Mouse (Mus musculus): Measurements from ENCODE around the gene Gar1.

Gar1 gene

DNA sequence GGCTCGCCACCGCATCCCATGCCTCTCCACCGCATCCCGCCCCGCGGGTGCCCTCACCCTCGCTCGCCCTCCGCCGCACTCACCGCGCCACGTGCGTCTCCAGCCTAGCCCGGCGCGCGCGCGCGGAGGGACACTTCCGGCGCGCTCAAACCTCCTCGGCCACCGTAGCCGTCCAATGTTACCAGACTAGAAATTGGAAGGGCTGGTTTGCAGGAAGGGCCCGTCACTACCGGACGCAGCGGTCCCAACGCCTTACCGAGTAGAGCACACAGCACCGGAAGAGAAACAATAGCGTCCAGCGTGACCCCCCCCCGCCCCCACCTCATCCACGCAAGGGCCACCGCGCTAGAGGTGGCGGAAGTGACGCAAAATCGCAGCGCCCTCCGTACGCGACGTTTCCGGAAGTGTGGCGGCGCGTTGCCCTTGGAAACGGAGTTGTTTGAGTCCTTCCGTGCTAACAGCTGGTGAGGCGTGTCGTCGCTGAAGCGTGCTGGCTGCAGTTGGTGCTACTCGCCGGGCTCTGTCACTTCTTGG lies at the start of gene Gar1:
Gene Gar1, minus strand, starts transcription at position 362 of the 534 bp plus-strand sequence.
- DNase-seq (ENCODE audit: low read depth, low spot score): peak; percentile 98

DNA sequence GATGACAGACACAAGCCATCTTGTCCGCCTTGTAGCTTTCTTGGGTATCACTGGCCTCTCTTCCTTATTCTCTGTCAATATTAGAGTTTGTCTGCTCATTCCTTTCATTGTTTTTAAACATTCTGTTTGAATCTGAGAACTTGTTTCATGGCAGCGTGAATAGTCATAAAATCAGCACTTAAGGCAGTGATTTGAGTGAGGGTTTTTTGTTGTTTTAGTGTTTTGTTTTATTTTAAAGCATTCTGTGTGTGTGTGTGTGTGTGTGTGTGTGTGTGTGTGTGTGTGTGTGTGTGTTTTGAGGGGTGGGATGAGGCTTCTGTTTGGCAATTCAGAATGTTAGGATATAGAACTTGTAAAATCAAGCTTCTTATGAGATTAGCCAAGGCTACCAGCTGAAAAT lies 48.7 kb upstream of the Gar1 start:
- DNase-seq (ENCODE audit: low read depth, low spot score): no peak

DNA sequence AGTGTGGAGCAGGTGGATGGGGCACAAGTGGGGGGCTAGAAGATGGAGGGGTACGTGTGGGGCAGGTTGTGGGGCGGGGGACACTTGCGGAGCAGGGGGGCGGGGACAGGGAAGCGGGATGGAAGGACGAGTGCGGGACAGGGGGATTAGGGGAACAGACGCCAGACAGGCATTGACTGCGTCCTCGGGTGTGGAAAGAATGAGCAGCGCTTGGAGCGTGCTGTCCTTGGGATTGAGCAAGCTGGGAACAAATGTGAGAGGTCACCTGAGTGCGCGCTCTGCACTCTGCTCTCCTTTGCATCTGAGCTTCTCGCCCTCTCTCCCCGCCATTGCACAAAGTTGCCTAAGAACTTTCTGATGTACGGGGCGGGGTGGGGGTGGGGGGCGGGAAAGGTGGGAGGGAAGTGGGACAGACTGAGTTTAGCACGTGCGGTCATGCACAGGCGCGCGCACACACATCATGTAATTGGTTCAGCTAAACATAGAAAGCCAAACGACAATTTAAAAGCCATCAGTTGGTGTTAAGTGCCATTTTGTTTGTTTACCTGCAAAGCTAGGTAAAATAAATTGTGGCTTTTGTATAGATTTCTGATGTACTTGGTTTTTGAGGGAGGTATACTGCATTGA lies 48.0 kb upstream of the Gar1 start:
- DNase-seq (ENCODE audit: low read depth, low spot score): peak; percentile 81

DNA sequence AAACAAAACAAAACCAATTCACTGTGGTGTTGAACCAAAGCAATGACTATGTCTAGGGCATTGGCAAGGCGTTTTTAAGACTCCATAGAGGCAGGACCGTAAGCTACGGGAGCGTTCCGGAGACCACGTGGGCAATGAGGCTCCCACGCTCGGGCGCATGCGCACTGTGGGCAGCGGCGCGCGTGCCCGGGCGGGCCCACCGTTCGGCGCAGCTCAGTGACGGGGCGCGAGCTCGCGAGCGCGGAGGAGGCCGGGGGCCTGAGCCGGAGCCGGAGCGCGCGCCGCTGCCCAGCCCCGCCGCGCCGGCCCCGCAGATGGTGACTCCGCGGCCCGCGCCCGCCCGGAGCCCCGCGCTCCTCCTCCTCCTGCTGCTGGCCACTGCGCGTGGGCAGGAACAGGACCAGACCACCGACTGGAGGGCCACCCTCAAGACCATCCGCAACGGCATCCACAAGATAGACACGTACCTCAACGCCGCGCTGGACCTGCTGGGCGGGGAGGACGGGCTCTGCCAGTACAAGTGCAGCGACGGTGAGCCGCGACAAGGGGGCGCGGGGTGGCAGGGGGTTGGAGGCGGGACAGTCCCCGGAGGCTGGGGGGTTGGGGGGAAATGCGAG lies 47.3 kb upstream of the Gar1 start, which contains the start of gene Pla2g12a:
Gene Pla2g12a, plus strand, starts transcription at position 202 of the 617 bp plus-strand sequence.
- peak; percentile 91 for DNase-seq (ENCODE audit: low read depth, low spot score)

DNA sequence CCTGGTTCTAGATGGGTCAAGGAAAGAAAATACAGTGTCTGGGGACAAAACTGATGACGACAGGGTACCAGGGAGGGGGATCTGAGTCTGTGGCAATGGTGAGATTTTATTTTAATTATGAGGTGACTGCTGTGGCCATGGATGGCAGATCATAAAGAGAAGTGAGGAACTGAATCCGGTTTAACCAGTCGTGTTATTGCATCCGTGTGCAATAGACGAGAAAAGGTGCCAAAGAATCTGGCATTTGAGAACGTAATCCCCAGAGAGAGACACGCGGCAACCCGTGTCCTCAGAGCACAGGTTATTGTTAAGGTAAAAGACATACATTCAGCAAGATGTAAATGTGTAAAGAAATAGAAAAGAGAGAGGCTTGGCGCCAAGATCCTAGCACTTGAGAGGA lies 46.1 kb upstream of the Gar1 start:
- DNase-seq (ENCODE audit: low read depth, low spot score): no peak

DNA sequence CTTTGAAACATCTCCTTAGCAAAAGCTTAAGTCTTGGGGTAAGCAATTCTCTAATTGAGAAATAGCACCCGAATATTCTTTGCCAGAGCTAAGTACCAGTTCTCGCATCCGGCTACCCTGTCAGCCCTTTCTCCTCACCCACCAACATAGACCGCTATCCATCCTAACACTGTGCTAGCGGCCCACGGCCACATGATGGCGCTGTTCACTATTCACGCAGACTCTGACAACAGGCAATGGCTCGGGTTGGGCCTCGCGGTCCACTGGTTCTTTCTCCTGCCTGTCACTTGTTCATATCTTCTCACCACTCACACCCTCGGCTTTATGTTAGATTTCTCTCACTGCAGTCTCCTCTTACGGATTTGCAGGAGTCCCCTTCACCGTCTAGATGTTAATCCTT lies 32.5 kb upstream of the Gar1 start:
- peak; percentile 54 for DNase-seq (ENCODE audit: low read depth, low spot score)

DNA sequence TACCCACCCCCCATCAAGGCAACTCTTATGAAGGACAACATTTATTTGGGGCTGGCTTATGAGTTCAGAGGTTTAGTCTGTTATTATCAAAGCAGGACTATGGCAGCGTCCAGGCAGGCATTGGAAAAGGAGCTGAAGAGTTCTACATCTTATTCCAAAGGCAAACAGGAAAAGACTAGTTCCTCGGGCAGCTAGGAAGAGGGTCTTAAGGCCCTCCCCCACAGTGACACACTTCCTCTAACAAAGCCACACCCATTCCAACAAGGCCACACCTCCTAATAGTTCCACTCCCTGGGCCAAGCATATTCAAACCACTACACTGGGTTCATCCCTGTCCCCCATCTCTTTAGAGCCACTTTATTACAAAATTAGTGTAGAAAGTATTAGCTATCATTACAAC lies 31.4 kb upstream of the Gar1 start:
- peak; percentile 6 for DNase-seq (ENCODE audit: low read depth, low spot score)

DNA sequence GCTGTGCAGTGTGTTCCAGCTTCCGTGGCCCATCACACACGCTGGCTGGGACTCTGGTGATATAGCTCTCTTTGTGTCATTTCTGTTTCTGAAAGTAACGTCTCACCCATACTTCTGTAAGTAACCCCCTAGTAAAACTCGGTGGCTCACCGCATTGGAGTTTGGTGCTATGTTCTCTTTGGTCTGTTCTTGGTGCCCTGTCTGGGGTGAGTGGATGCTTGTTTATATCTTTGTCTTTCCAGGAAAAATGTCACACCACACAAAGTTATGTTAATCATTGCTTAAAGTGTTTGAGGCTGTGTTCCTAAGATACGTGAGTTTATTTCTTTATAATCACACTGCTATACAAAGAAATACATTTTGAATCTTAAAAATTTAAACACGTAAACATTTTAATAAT lies 15.7 kb upstream of the Gar1 start:
- DNase-seq (ENCODE audit: low read depth, low spot score): no peak

DNA sequence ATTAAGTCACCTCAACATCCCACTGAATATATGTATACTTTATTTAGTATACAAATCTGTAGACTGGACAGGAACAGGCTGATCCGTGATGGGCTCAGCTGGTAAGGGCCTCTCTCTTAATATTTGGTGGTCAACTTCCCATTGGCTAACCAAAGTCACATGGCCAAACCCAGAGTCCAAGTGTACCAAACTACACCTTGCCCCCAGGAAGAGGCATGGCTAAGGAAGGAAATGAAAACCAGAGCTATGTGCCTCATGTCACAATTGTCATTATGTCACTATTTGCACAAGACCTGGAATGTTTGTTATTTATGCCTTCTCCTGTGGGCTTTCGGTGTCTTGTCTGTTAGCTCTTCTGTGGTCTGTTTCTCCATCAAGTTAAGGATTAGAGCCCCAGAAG lies 14.7 kb upstream of the Gar1 start:
- no peak for DNase-seq (ENCODE audit: low read depth, low spot score)

DNA sequence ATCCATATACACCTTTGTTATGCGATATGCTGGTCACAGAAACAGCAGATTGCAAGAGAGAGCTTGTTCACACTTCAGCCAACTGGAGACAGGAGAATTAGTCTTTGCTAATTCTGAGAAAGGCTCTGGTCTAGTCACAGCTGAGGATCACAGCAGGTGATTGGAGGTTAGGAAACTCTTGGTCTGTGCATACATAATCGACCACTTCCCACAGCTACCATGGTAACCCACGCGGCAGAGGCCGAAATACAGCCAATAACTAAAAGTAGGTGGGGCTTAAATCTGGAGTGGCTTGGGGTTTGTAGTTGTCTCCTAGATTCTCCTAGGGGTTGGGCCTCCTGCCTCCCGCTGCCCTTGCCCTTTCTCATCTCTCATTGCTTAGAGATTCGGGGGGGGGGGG lies 6.8 kb upstream of the Gar1 start:
- DNase-seq (ENCODE audit: low read depth, low spot score): no peak

DNA sequence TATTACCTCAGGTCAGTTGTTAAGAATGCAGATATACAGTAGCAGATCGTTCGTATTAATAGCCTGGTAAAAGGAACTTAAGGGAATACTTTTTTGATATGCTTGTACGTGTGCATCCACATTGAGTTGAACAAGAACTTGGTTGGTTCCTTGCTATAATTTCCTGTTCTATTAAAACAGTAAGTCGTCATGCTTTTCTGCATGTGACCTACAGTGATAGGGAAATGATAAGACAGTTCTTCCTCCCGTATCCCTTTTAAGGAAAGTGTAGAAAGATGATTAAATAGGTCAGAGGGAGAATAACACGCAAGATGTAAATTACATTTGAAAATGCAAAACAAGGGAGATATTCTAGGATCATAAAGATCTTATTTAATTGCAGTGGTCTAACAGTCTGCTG lies 5.8 kb upstream of the Gar1 start:
- no peak for DNase-seq (ENCODE audit: low read depth, low spot score)

DNA sequence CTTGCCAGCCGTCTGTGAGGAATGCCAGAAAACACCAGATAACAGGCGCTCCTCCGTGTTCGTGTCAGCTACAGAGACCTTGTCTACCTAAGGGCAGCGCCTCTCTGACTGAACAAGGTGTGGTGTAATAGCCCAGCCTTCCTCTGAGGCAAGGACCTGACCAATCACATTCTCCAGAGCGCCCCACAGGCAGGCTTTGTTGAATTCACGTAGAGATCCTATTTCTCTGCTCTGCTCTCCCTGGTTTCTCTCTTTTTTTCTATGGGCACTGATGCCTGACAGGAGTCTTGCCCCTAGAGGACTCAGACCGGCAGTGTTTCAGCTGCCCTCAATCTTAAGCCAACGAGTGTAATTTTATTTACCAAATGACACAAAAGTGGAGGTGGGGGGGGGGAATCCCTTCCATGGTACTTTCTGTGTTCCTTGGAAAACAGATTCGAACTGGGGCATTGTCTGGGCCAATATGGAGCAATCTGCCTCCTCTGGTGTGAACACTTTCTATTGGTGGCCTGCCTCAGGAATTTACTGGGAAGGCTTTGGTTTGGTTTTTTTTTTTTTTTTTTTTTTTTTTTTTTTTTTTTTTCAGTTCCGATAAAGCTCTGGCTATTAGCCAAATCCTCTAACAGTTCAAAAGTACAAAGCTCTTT lies 5.0 kb upstream of the Gar1 start:
- peak; percentile 36 for DNase-seq (ENCODE audit: low read depth, low spot score)

DNA sequence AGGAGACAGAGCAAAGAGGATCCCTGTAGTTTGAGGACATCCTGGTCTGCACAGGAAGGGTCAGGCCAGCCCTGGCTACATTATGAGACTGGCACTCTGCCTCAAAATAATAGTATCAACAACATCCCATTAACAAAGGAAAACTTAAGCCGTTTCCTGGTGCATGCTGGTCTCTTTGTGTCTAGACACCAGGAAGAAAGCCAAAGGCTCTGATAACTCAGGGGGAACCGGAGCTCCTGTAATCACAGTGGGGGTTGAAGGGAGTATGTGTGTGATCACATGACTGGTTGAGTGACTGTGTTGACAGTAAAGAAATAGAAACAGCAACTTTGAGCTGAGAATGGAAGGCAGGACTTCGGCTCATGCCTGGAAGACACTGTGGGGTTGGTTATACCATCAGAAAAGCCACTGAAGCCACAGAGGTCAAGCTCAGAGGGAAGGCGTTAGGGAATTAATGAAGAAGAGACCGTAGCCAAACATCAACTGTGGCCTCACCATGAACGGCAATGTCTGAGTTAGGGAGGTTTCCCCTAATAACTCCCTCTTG lies 4.3 kb upstream of the Gar1 start, which contains the start of gene Cfi:
Gene Cfi, plus strand, starts transcription at position 497 of the 547 bp plus-strand sequence.
- DNase-seq (ENCODE audit: low read depth, low spot score): no peak

DNA sequence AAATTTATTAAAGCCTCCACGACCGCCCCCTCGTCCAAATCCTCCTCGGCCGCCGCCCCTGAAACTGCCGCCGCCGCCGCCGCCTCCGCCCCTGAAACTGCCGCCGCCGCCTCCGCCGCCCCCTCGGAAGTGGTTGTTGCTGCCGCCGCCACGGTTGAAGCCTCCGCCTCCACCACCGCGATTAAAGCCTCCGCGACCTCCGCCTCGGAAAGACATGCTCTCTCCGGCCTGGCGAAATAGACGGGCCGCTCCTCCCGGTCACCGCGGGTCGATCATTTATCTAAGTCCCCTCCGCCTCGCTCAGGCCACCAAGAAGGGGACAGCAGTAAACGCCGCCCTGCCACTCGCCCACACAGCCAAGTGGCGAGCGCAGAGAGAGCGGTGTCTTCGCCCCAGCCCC lies 570 bp downstream of the Gar1 start:
- no peak for DNase-seq (ENCODE audit: low read depth, low spot score)

DNA sequence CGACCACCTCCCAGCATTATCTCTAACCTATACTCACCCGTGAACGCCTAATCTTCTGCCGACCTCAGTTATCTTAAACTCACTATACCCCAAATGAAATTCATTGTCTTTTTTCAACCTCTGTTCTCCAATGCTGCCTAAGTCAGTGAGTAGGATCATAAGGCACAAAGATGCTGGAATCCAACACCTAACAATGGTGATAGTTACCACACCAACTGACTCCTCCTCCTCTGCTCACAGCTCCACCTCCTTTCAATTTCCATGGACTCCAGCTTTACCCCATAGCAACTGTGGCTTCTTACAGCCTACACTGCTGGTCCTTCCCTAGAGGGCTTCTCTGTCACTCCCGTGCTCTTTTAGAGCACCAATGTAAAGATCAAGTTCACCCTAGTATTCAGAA lies 3.5 kb downstream of the Gar1 start:
- DNase-seq (ENCODE audit: low read depth, low spot score): no peak

DNA sequence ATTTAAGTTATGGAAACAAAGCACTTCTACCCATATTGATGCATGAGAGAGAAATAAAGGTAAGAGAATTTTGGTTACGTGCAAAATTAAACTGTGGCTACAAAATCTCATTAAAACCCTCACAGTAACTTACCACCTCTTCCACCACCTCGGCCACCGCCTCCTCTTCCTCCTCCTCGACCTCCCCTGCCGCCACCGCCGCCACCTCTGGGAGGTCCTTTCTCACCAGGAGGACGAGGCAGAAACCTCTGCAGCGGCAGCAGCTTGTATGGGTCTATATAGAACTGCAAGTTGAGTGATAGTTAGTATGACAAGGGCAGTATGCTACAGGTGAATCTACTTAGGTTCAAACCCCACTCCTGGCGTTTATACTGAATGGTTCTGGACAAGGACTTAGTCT lies 4.5 kb downstream of the Gar1 start:
- no peak for DNase-seq (ENCODE audit: low read depth, low spot score)

DNA sequence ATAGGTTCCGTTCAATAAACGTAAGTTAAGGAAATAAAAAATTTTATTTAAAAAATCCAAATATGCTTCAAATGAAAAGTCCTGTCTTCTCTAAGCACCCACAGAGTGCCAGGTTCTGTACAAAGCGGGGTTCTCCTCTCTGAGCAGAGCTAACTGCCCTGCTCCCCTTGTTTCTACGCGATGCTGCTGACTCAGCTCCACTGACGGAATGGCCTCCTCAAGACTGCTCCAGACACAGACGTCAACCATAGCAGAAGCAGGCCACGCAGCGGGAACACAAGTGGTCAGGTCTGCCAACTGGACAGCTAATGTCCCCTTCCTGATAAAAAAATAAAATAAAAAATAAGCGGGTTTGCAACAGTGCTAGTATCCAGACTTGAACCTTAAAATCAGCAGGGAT lies 6.3 kb downstream of the Gar1 start:
- DNase-seq (ENCODE audit: low read depth, low spot score): no peak

DNA sequence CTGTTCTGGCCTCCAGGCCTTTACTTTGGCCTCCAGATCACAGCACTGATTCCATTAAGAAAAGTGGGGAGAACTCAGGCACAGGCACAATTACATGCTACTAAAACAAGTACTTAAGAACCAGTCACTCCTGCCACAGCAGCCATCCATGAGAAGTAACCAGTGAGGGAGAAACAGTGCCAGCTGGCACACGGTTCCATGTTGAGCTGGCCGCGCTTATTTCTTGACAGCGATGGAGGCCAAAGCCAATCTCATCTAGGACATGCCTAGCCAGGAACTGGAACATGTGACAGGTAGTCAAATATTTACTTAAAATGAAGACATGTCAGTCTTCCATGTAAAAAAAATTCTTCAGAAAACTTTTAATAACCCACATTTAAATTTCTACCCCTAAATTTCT lies 7.0 kb downstream of the Gar1 start:
- DNase-seq (ENCODE audit: low read depth, low spot score): no peak

DNA sequence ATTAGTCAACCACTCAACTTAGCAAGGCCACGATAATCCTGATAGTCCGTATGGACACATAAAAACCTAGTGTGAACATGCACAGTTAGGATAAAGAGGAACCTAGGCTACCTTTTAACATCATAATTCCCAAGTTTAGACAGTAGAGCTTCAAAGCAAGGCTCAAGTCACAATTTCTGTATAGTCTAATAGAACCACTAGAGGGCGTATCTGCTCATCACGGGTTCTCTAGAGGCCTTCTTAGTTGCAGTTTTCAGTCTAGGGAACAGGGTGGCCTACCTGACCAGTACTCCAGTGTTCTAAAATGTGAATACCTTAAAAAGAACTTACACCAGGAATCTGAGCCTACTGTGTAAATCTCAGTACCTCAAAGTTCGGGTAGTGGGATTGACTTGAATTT lies 7.9 kb downstream of the Gar1 start:
- DNase-seq (ENCODE audit: low read depth, low spot score): peak; percentile 57

DNA sequence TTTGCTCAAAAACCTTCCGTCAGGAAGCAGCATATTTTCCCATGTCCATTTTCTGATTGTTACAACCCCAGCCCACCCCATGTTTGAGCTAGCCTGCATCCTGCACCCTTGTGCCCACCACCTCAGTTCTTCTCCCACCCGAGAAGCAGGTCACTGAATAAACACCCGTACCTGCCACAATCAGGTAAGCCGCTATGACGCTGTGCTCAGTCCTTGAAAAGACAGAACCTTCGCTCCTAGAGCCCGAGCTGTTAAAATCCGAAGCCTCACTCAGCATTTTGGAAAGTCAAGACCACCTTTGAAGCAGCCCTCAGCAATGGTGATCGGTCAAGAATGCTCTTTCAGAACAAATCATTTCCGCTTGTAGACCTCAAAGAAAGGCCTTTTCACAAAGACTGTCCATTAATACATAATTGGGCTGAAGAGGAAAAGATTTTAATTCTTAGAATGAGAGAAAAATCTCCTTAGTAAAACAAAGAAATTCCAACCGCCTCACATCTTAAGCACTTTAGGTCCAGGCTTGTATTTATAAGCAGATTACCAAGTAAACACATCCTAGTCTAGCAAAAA lies 8.9 kb downstream of the Gar1 start, which contains the start of gene Rrh:
Gene Rrh, minus strand, starts transcription at position 382 of the 570 bp plus-strand sequence.
- DNase-seq (ENCODE audit: low read depth, low spot score): no peak

DNA sequence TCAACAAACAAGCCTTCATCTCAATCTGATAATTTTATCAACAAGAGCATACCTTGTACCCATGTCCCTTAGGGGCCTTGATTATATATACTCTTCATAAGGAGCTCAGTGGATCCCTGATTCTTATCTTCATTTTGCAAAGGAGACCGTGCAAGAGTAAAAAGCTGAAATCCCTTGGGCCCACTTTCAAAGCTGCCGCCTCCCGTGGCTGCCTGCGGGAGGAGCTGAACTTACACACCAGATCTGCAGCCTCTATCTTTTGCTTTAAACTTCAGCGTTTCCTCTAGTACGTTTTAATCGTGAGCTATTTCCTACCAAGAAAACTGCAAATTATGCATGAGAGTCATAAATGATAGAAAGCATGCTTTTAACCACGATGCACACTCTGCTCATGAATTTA lies 9.5 kb downstream of the Gar1 start:
- DNase-seq (ENCODE audit: low read depth, low spot score): no peak

DNA sequence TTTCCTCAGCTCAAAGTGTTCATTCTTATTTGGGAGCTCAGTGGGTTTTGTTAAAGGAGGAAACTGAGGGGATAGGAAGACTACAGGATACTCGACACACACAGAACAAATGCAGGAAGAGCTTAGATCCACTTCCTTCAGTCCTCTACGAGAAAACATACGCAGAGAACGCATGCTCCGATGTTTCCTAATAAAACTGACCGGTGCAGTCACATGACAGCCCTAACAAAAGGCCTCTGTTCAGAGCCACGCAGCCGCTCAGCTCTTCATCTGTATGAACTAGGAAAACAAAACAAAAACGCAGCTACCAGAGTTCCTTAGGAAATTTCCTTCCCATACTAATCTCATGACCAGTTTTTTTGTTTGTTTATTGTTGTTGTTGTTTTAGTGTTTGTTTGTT lies 10.3 kb downstream of the Gar1 start:
- no peak for DNase-seq (ENCODE audit: low read depth, low spot score)
